Mouse (Mus musculus): Measurements from ENCODE around the gene Smad6.

- no peak for TF ChIP-seq POLR2A (IDR thresholded peaks at IDR 0.05; ENCODE audit: control insufficient read depth, extremely low read depth, insufficient read depth, low read length, poor library complexity)
- no peak for TF ChIP-seq CTCF (IDR thresholded peaks at IDR 0.05; ENCODE audit: borderline replicate concordance, control insufficient read depth, extremely low read depth, insufficient read depth, low read length, poor library complexity)
Observed at GRCm38 (mm10) chr9:64019036-64019886, 2.6 kb downstream of the Smad6 start.
